Mouse (Mus musculus) Muller cell, postnatal 12 days (primary cell): ENCODE results near the gene Prkcb.
A peak's percentile ranks its signal among the peaks of the same experiment; 100 is the strongest.

Source experiments
- DNase-seq: peaks from one replicate; pipeline ENCODE4 v3.0.0-alpha.2; 2015; ENCODE audit errors: inconsistent ontology term

The Prkcb gene

GRCm38 (mm10) chr7:122371947-122372346 is 83.4 kb downstream of the Prkcb start:
- no peak for DNase-seq

- no peak for DNase-seq
Observed at GRCm38 (mm10) chr7:122372349-122372748, 83.8 kb downstream of the Prkcb start.

- DNase-seq = no peak
Observed at GRCm38 (mm10) chr7:122376845-122377244, 88.3 kb downstream of the Prkcb start.

GRCm38 (mm10) chr7:122377967-122378366 is 89.4 kb downstream of the Prkcb start:
- no peak for DNase-seq

- peak; percentile 21 for DNase-seq
Observed at GRCm38 (mm10) chr7:122378473-122378872, 89.9 kb downstream of the Prkcb start.

- no peak for DNase-seq
Observed at GRCm38 (mm10) chr7:122379292-122379691, 90.7 kb downstream of the Prkcb start.

- no peak for DNase-seq
Observed at GRCm38 (mm10) chr7:122380336-122381130, 92.0 kb downstream of the Prkcb start.

GRCm38 (mm10) chr7:122381560-122381959 is 93.0 kb downstream of the Prkcb start:
- no peak for DNase-seq

- no peak for DNase-seq
Observed at GRCm38 (mm10) chr7:122383260-122383659, 94.7 kb downstream of the Prkcb start.

GRCm38 (mm10) chr7:122384891-122385290 is 96.3 kb downstream of the Prkcb start:
- DNase-seq = no peak

- DNase-seq = no peak
Observed at GRCm38 (mm10) chr7:122386567-122386966, 98.0 kb downstream of the Prkcb start.

- no peak for DNase-seq
Observed at GRCm38 (mm10) chr7:122387896-122388295, 99.3 kb downstream of the Prkcb start.

- DNase-seq = no peak
Observed at GRCm38 (mm10) chr7:122388858-122389257, 100.3 kb downstream of the Prkcb start.

- peak; percentile 37 for DNase-seq
Observed at GRCm38 (mm10) chr7:122389633-122390032, 101.1 kb downstream of the Prkcb start.

- no peak for DNase-seq
Observed at GRCm38 (mm10) chr7:122390200-122390599, 101.6 kb downstream of the Prkcb start.

GRCm38 (mm10) chr7:122390683-122391082 is 102.1 kb downstream of the Prkcb start:
- DNase-seq = no peak

GRCm38 (mm10) chr7:122391382-122391781 is 102.8 kb downstream of the Prkcb start:
- DNase-seq = no peak

GRCm38 (mm10) chr7:122393964-122394363 is 105.4 kb downstream of the Prkcb start:
- DNase-seq = no peak

GRCm38 (mm10) chr7:122395159-122395975 is 106.8 kb downstream of the Prkcb start:
- no peak for DNase-seq

- DNase-seq = no peak
Observed at GRCm38 (mm10) chr7:122395976-122396315, 107.4 kb downstream of the Prkcb start.

- DNase-seq = no peak
Observed at GRCm38 (mm10) chr7:122397699-122398098, 109.1 kb downstream of the Prkcb start.

GRCm38 (mm10) chr7:122402041-122402440 is 113.5 kb downstream of the Prkcb start:
- no peak for DNase-seq

- DNase-seq = peak; percentile 52
Observed at GRCm38 (mm10) chr7:122403343-122403742, 114.8 kb downstream of the Prkcb start.
